Mouse (Mus musculus): Measurements from ENCODE around the gene Adra1b.

Gene Adra1b

GRCm38 (mm10) chr11:43901051-43901654, at the start of gene Adra1b:
TSS of gene Adra1b (minus strand) at chr11:43901210.
- no peak for DNase-seq

DNA sequence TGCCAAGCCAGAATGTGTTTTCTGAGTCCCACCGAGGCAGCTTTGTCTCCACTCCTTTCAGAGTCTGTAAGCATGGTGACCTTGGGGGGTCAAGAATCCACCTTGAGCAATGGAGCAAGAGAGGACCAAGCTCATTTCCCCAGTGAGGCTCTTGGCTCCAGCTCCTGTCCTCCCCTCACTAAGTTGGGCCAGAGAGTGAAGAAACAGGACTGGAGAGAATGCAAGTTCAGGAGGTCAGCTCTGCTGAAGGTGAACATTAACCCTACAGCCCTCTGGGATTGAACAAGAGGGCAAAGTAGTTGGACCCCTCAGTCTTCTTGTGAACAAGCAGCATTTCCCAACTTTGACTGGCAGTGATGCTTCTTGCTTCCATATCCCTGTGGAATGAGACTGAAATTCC, 49.3 kb upstream of the Adra1b start:
- peak; percentile 53 for DNase-seq

DNA sequence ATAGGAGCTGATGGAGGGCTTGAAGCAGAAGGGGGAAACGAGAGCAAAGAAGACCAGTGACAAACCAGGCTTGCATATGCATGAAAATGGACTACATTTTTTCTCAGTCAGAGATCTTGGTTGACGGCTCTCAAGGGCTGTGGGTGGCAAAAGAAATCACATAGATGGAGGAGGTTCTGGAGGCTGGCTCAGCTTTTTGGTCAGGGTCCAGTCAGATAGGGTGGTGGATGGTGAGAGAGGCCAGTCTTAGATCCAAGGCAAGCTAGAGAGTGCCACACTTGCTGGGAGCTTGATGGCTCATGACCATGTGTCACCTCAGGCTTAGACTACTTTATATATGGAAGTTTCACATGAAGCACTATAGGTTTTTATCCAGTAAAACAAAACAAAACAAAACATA, 42.8 kb upstream of the Adra1b start:
- DNase-seq = no peak

DNA sequence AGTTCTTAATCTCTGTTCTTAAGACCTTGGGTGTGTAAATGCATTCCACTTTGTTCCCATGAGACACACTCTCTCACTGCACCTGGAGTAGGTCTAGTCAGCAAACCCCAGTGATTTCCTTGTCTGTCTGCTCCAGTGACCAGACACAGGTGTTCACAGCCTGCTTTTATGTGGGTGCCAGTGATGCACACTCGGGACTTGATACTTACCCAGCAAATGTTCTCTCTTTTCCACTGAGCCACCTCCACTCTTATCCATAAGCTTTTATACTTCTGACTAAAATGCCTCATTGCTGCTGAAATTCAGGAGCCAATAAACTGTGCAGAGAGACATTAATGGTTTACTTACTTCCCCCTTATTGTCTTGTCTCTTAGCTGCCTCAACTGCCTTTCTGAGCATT, 42.2 kb upstream of the Adra1b start:
- no peak for DNase-seq

DNA sequence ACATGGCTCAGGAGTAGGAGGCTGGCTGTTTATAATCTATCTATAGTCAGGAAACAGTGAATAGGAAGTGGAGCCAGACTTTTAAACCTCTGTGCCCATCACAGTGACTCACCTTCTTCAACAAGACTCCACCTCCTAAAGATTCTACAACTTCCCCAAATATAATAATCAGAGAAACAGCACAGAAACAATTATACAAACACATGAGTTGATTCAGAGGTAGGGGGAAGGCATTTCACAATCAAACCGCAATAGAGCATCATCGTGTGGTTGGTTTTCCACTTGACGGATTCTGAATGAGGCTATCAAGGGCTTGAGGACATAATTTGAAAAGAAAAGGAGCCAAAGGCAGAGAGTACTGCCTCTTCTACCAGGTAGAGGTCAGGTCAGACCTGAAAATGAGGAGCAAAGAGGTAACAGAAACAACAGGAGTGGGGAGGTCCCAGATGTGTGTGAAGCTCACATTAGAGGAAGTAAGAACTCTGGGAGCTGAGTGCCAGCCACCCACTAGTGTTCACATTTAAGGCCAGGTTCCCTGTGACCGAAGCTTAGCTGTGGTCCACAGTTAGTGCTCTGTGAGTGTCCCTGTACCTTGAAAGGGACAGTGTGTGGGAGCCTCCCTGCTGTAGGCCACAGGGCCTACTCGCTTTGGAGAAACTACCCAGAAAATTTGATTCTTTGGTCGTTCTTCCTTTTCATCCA, 39.6 kb upstream of the Adra1b start:
- no peak for DNase-seq

DNA sequence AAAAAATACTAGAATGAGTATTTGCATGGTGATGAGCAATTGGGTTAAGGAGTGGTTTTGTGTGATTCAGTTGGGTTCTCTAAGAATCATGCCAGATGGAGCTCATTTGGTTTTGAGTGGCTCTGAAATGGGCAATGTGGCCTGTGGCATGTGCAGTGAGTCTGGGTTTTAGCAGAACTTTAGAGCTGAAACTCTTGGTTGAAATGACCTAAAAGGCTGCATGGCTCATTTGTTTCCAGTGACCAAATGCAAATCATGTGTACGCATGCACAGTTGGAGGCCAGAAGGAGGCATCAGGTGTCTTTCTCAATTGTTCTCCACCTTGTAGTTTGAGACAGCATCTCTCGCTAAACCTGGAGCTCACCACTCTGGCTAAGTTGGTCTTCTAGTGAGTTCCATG, 35.0 kb upstream of the Adra1b start:
- DNase-seq = no peak

GRCm38 (mm10) chr11:43933480-43933879, 32.5 kb upstream of the Adra1b start:
- no peak for DNase-seq

- DNase-seq = no peak
Observed at GRCm38 (mm10) chr11:43933000-43933399, 32.0 kb upstream of the Adra1b start.

DNA sequence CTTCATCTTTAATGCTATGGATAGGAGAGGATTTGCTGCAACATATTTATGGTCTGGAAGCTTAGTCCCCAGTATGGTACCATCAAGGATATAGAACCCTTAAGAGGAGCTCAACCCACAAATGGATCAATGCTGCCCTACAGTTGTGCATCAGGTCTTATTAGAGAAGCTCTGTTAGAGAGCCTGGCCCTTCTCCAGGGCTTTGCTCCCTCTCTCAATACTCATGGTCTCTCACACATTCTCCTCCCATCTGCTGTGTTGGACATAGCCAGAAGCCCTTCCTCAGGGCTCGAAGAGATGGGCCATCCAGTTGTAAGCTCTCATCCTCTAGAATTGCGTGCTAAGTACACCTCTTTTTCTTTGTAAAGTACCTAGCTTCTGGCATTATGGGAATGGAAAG, 29.2 kb upstream of the Adra1b start:
- no peak for DNase-seq

DNA sequence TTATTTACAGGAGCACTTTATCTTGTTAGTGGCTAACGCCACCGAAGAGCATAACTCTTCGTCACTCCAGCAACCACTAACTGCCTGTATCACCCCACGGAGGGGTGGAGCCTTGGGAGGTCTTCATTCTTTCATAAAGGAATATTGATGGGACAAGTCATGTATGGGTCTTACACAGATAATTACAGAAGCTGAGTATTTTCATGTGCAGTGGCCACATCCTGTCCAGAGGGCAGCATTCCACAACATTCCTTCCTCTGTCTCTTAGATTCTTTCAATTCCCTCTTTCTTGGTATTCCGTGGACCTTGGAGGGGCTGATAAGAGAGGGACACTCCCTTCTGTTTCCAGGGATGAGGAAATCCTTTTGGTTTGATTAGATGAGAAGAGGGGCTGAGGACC, 28.7 kb upstream of the Adra1b start:
- DNase-seq = no peak

- DNase-seq = peak; percentile 37
Observed at GRCm38 (mm10) chr11:43929178-43929577, 28.2 kb upstream of the Adra1b start.

- no peak for DNase-seq
Observed at GRCm38 (mm10) chr11:43927133-43927815, 26.3 kb upstream of the Adra1b start.

GRCm38 (mm10) chr11:43926163-43926562, 25.2 kb upstream of the Adra1b start:
- no peak for DNase-seq

GRCm38 (mm10) chr11:43925584-43925983, 24.6 kb upstream of the Adra1b start:
- no peak for DNase-seq

DNA sequence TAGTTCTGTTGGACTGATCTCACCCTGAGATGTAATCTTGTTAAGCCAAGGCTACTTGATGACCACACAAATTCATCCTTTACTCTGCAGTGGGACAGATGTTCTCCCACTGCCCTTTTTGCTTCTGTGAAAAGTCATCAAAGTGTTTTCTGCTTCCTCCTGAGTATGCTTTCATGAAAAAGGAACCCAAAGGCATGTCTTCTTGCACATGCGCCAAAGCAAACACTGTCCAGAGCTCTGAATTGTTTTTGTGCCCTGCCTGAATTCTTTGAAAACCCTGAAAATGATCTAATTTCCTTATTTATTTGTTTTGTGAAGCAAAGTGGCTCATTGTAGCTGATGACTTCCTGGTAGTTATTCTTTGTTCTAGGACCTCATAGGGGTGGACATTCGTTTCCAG, 20.7 kb upstream of the Adra1b start:
- no peak for DNase-seq

GRCm38 (mm10) chr11:43919492-43920055, 18.6 kb upstream of the Adra1b start:
- DNase-seq = no peak

GRCm38 (mm10) chr11:43914552-43915447, 13.8 kb upstream of the Adra1b start:
- DNase-seq = peak; percentile 20

DNA sequence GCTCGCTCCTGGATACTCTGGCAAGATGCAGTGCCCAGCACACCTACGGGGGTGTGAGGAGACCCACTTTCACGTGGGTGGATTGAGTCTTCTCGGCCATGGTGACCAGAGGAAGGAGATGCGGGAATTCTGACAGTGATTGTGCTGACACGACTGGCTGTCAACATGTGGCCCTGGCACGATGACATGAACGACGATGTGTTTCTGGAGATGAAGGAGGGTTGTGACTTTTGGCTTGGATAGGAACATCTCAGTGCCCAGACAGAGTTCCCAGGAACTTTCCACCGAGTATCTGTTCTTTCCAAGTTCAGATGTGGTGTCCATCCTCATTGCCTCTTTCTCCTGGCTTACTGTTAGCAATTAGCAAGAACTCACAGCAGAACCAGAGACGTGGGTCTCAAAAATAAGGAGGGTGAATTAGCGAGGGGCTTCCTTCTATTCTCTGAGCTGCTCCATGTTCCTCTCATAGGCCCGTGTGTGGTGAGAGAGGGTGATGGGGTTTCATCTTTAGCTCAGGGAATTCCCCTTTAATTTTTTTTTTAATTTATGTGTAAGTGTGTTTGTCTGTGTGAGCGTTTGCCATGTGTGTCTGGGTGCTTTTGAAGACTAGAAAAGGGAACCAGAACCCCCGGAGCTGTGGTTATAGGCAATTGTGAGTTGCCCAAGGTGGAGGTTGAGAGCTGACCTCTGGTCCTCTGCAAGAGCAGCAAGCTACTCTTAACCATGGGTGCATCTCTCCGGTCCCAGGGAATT, 11.3 kb upstream of the Adra1b start:
- DNase-seq = no peak

DNA sequence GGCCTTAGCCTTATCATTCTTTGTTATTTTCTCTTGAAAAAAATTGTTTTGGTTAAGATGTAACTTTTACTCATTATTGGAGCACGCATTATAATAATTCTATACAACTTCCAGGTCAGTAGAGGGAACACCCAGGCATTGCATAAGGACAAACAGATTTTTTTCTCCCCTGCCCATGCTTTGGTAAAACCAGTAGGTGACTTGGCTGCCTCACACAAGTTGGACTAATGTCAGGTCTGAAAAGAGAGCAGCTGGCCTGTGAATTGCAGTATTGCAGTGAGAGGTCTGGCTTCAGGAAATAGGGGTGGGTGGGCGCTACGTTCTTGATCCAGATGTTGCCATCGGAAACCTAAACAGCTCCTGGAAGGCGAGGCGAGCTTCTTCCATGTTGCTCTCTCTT, 10.6 kb upstream of the Adra1b start:
- DNase-seq = no peak

GRCm38 (mm10) chr11:43903351-43903750, 2.3 kb upstream of the Adra1b start:
- no peak for DNase-seq

GRCm38 (mm10) chr11:43899696-43900095, 1.3 kb downstream of the Adra1b start:
- no peak for DNase-seq

GRCm38 (mm10) chr11:43895323-43895722, 5.7 kb downstream of the Adra1b start:
- DNase-seq = no peak

Data from kidney, adult 18-20 months (tissue).